Mouse (Mus musculus) MEL (cell line): ENCODE measurements at regions not wholly inside any gene's neighbourhood (a gene's known extent, or its start where the extent isn't known, plus 50 kb on each side); places are given as distances from the start of the nearest gene placed in this dataset.

Experiments used
- CTCF ChIP-seq, 3 experiments: IDR thresholded peaks in 2 of 3; conservative IDR thresholded peaks in 1 of 3; 2 replicates each; pipeline ENCODE4 v1.5.1; 2011 to 2012; ENCODE audit warnings: low read length in 3 of 3, low read depth in 2 of 3, mild to moderate bottlenecking in 2 of 3, improper control_type of control experiment in 1 of 3, inconsistent platforms in 1 of 3, mixed read lengths in 1 of 3, moderate library complexity in 1 of 3; ENCODE audit not compliant: control insufficient read depth in 1 of 3, insufficient read depth in 1 of 3, poor library complexity in 1 of 3, severe bottlenecking in 1 of 3
- E2F4 ChIP-seq: IDR thresholded peaks from 2 replicates; pipeline ENCODE4 v1.6.1; 2011; ENCODE audit warnings: low read depth, low read length, improper control_type of control experiment, borderline replicate concordance
- ETS1 ChIP-seq: IDR thresholded peaks from 2 replicates; pipeline ENCODE4 v1.6.1; 2012; ENCODE audit warnings: low read depth, mild to moderate bottlenecking, inconsistent platforms, low read length, improper control_type of control experiment, moderate library complexity
- MAX ChIP-seq: IDR thresholded peaks from 2 replicates; pipeline ENCODE4 v1.6.1; 2011; ENCODE audit warnings: low read length, improper control_type of control experiment
- MEF2A ChIP-seq: IDR thresholded peaks from 2 replicates; pipeline ENCODE4 v1.6.1; 2014; ENCODE audit warnings: low read depth, mild to moderate bottlenecking, inconsistent platforms, low read length, improper control_type of control experiment; ENCODE audit not compliant: poor library complexity, insufficient replicate concordance, severe bottlenecking; ENCODE audit errors: extremely low read depth
- NRF1 ChIP-seq: IDR thresholded peaks from 2 replicates; pipeline ENCODE4 v1.6.1; 2014; ENCODE audit warnings: low read depth, mild to moderate bottlenecking, inconsistent platforms, low read length, improper control_type of control experiment, moderate library complexity; ENCODE audit not compliant: poor library complexity, insufficient read depth, severe bottlenecking
- POLR2A ChIP-seq, 2 experiments: IDR thresholded peaks; 2 replicates each; pipeline ENCODE4 v1.6.1; 2011 to 2012; ENCODE audit warnings: low read length in 2 of 2, mild to moderate bottlenecking in 2 of 2, control low read depth in 1 of 2, improper control_type of control experiment in 1 of 2, low read depth in 1 of 2, moderate library complexity in 1 of 2; ENCODE audit not compliant: control insufficient read depth in 1 of 2, insufficient read depth in 1 of 2, poor library complexity in 1 of 2
- RCOR1 ChIP-seq: IDR thresholded peaks from 2 replicates; pipeline ENCODE4 v1.6.1; 2012; ENCODE audit warnings: low read depth, mild to moderate bottlenecking, inconsistent platforms, low read length, improper control_type of control experiment
- SIN3A ChIP-seq: IDR thresholded peaks from 2 replicates; pipeline ENCODE4 v1.6.1; 2012; ENCODE audit warnings: low read length, improper control_type of control experiment, inconsistent platforms
- USF1 ChIP-seq: IDR thresholded peaks from 2 replicates; pipeline ENCODE4 v1.6.1; 2014; ENCODE audit warnings: low read depth, mild to moderate bottlenecking, inconsistent platforms, low read length, improper control_type of control experiment, moderate library complexity
- ZMIZ1 ChIP-seq: IDR thresholded peaks from 2 replicates; pipeline ENCODE4 v1.6.1; 2012; ENCODE audit warnings: low read depth, mild to moderate bottlenecking, inconsistent platforms, low read length, improper control_type of control experiment, moderate library complexity
- ZNF384 ChIP-seq: IDR thresholded peaks from 2 replicates; pipeline ENCODE4 v1.6.1; 2012; ENCODE audit warnings: low read depth, mild to moderate bottlenecking, inconsistent platforms, low read length, improper control_type of control experiment

DNA sequence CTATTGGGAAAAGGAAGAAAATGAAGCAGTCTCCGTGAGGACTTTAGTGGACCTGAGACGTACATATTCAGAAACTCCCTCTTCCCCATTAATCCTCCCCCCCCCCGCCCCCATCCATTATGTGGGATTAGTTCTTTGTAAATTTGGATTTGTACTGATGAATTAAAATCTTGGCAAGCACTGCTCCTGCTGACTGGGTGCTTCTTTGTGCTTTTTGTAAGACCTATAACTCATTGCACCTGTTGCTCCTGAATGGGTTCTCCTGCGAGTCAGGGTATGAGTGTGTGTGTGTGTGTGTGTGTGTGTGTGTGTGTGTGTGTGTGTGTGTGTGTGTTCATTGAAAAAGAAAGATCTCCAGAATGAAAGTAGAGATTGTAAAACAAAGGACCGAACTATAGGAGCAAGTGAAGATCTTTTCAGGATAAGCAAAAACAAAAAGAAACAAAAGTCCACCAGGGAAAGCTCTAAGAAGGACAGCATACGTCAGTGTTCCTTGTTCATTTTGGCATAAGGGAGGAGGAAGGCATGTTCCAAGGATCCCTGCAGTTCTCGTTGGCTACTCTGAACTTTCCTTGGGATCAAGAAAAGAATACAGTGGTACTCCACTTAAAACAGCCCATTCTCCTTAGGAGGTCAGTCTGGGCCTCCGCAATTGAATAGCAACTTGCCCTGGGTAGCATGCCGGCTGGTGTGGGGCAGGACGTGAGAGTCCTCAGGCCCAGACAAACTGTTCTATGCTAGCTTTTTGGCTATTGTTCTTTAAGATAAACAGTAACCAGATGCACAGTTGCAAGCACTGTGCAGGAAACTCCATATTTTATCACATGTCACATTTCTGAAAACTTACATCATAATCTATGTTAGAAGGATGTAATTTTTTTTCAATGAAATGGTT lies 131.9 kb upstream of the Zfp462 start:
- TF ChIP-seq ETS1, result no peak
- TF ChIP-seq MAX, result no peak
- no peak for TF ChIP-seq CTCF (IDR thresholded peaks at IDR 0.05 in 2 of 3, conservative IDR thresholded peaks at IDR 0.05 in 1 of 3; ENCODE audit: control insufficient read depth in 1 of 3, insufficient read depth in 1 of 3, low read depth in 2 of 3, low read length in 3 of 3, poor library complexity in 1 of 3, severe bottlenecking in 1 of 3)
- TF ChIP-seq ZNF384, result no peak
- TF ChIP-seq POLR2A (IDR thresholded peaks at IDR 0.05; ENCODE audit: control insufficient read depth in 1 of 2, insufficient read depth in 1 of 2, low read depth in 1 of 2, low read length in 2 of 2, poor library complexity in 1 of 2), result no peak
- no peak for TF ChIP-seq E2F4
- no peak for TF ChIP-seq ZMIZ1
- TF ChIP-seq SIN3A, result no peak
- TF ChIP-seq NRF1, result no peak
- no peak for TF ChIP-seq USF1
- TF ChIP-seq MEF2A, result no peak
- TF ChIP-seq RCOR1, result no peak
